Mouse (Mus musculus): ENCODE measurements around the gene Atxn7l1.

DNA sequence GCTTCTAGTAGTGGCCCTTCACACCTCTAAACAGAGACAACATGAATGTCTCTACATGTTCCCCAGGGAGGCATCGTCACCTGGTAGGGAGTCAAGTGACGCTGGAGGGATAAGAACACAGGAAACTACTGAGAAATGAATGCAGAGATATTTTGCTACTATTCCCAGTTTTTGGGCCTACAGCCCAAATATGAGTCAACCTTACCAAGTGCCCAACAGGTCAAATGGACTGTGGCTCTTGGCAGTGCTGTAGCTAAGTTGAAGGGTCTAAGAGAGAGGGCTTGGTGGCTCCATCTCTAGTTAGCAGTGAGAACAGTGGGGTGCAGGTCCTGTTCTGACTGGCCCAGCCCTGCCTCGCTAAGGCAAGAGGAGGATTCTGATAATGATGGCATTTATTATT, 7.2 kb downstream of the Atxn7l1 start:
- TF ChIP-seq POLR2A (IDR thresholded peaks at IDR 0.05; ENCODE audit: control insufficient read depth, low read depth, low read length) (no peak), CTCF (IDR thresholded peaks at IDR 0.05; ENCODE audit: control insufficient read depth, insufficient read depth, insufficient replicate concordance, low read depth, low read length) (no peak)
